Comparison of ENCODE assay signal across 19 mouse cellular contexts in genomic region chr8:94408443-94409080, GRCm38 (mm10). TPM values are rescaled to one million over a fixed set of nuclear protein-coding genes. Genes with fewer than 3 reads are reported as not detected.
A peak's percentile ranks its signal among the peaks of the same experiment; 100 is the strongest.
DNase-seq lines count a peak whose midpoint lies in the region; ATAC-seq and TF ChIP-seq lines count a peak whose summit lies in the region.
"Had no signal": no experiment of that assay in that cellular context is flagged by ENCODE, and none has a peak within 500 bp of the region (broad histone marks: within the 10 kb centered on the region; RNA-seq: fewer than 3 reads in every experiment).

No protein-coding gene starts in this region.

- no peak overlapping the region for H3K27ac ChIP-seq in heart, embryonic 16.5 days (ENCODE audit: low read length)
- H3K27ac ChIP-seq in bone marrow, adult 2 months (ENCODE audit: control insufficient read depth, insufficient read depth, low read depth, low read length, poor library complexity), result peak overlapping the region; percentile 12
- H3K27ac ChIP-seq in liver, embryonic 13.5 days, result no peak overlapping the region
- H3K27ac ChIP-seq in hindbrain, embryonic 13.5 days, result no peak overlapping the region
- H3K27ac ChIP-seq: embryonic facial prominence, embryonic 12.5 days; left cerebral cortex, adult 2 months; limb, embryonic 15.5 days had no signal

- H3K4me1 ChIP-seq in heart, embryonic 16.5 days (ENCODE audit: control insufficient read depth, insufficient read depth, low read length), result peaks cover 8% of the 10 kb centered on the region
- no peaks in the 10 kb centered on the region; the same call in 1 of the 2 replicates for H3K4me1 ChIP-seq in bone marrow, adult 2 months (ENCODE audit: control insufficient read depth, insufficient read depth, low read length)
- H3K4me1 ChIP-seq in liver, embryonic 13.5 days (replicated peaks), result peaks cover 15% of the 10 kb centered on the region
- H3K4me1 ChIP-seq in hindbrain, embryonic 13.5 days (replicated peaks), result no peaks in the 10 kb centered on the region
- H3K4me1 ChIP-seq: embryonic facial prominence, embryonic 12.5 days; limb, embryonic 15.5 days had no signal

- DNase-seq in heart, adult 8-10 months (ENCODE audit: low spot score), result no peak
- peak; percentile 15 for DNase-seq in liver, embryonic 13.5 days
- DNase-seq in layer of hippocampus, adult 8-10 months (ENCODE audit: low spot score in 2 of 2), result no peak
- DNase-seq: adrenal gland, postnatal 36 days; cerebellum, postnatal 14 days; gastrocnemius, postnatal 14 days; heart, postnatal 10 days; lung, postnatal 36 days; right cerebral cortex, postnatal 25 days had no signal

- H3K36me3 ChIP-seq in heart, embryonic 16.5 days (ENCODE audit: control insufficient read depth, insufficient read depth), result no peaks in the 10 kb centered on the region
- no peaks in the 10 kb centered on the region for H3K36me3 ChIP-seq in liver, embryonic 13.5 days
- no peaks in the 10 kb centered on the region for H3K36me3 ChIP-seq in hindbrain, embryonic 13.5 days
- H3K36me3 ChIP-seq: embryonic facial prominence, embryonic 12.5 days; limb, embryonic 15.5 days had no signal

- no peak for TF ChIP-seq POLR2A in bone marrow, adult 2 months (IDR thresholded peaks at IDR 0.05; ENCODE audit: borderline replicate concordance, control insufficient read depth, low read depth, low read length)

- no peak overlapping the region for H3K9ac ChIP-seq in heart, embryonic 16.5 days (ENCODE audit: low read length)
- no peak overlapping the region for H3K9ac ChIP-seq in liver, embryonic 13.5 days
- H3K9ac ChIP-seq in hindbrain, embryonic 13.5 days, result no peak overlapping the region
- H3K9ac ChIP-seq: embryonic facial prominence, embryonic 12.5 days; limb, embryonic 15.5 days had no signal

- H3K4me2 ChIP-seq in heart, embryonic 16.5 days (ENCODE audit: low read depth, low read length), result no peak overlapping the region
- H3K4me2 ChIP-seq in liver, embryonic 13.5 days, result no peak overlapping the region
- H3K4me2 ChIP-seq in hindbrain, embryonic 13.5 days, result no peak overlapping the region
- H3K4me2 ChIP-seq: embryonic facial prominence, embryonic 12.5 days; limb, embryonic 15.5 days had no signal

- no peaks in the 10 kb centered on the region for H3K27me3 ChIP-seq in heart, embryonic 16.5 days (ENCODE audit: control insufficient read depth, insufficient read depth, low read length)
- H3K27me3 ChIP-seq in liver, embryonic 13.5 days, result peaks cover 2% of the 10 kb centered on the region; the same call in 1 of the 2 replicates
- H3K27me3 ChIP-seq in hindbrain, embryonic 13.5 days, result no peaks in the 10 kb centered on the region
- H3K27me3 ChIP-seq: embryonic facial prominence, embryonic 12.5 days; limb, embryonic 15.5 days had no signal

- peak; percentile 43; the same call in 1 of the 2 replicates for ATAC-seq in heart, embryonic 16.5 days (replicated peaks; ENCODE audit: extremely low read depth, insufficient read depth, low FRiP score)
- ATAC-seq in liver, embryonic 13.5 days (ENCODE audit: low read depth), result peak; percentile 78
- ATAC-seq in neutrophil, adult 5-6 weeks (ENCODE audit: extremely low read depth, insufficient number of reproducible peaks, low FRiP score, poor library complexity, severe bottlenecking), result 0 out of 2 replicates have a peak, but pooled peaks have one; percentile 20
- no peak for ATAC-seq in hindbrain, embryonic 13.5 days (ENCODE audit: low FRiP score)
- ATAC-seq: hindbrain, embryonic 16.5 days; midbrain, embryonic 16.5 days had no signal

- TF ChIP-seq CTCF in bone marrow, adult 2 months (IDR thresholded peaks at IDR 0.05; ENCODE audit: control insufficient read depth, insufficient read depth, low read length), result no peak

- no peaks in the 10 kb centered on the region for H3K9me3 ChIP-seq in heart, embryonic 16.5 days (replicated peaks; ENCODE audit: control insufficient read depth, low read length)
- H3K9me3 ChIP-seq in liver, embryonic 13.5 days (replicated peaks), result no peaks in the 10 kb centered on the region
- no peaks in the 10 kb centered on the region for H3K9me3 ChIP-seq in hindbrain, embryonic 13.5 days
- H3K9me3 ChIP-seq: embryonic facial prominence, embryonic 12.5 days; limb, embryonic 15.5 days had no signal

- no peak overlapping the region for H3K4me3 ChIP-seq in heart, embryonic 16.5 days (ENCODE audit: low read length)
- H3K4me3 ChIP-seq in bone marrow, adult 2 months (replicated peaks; ENCODE audit: control insufficient read depth, low read depth, low read length), result no peak overlapping the region
- no peak overlapping the region for H3K4me3 ChIP-seq in liver, embryonic 13.5 days (replicated peaks)
- H3K4me3 ChIP-seq in hindbrain, embryonic 13.5 days, result no peak overlapping the region
- H3K4me3 ChIP-seq: embryonic facial prominence, embryonic 12.5 days; left cerebral cortex, adult 2 months; limb, embryonic 15.5 days had no signal

- WGBS in heart, embryonic 16.5 days, result 29% methylated on average over 8 of the region's 8 CpGs
- WGBS in bone marrow, adult 2 months, result 35% methylated on average over 8 of the region's 8 CpGs
- WGBS in liver, embryonic 13.5 days (ENCODE audit: insufficient replicate concordance), result 13% methylated on average over 8 of the region's 8 CpGs
- 72% methylated on average over 8 of the region's 8 CpGs for WGBS in hindbrain, embryonic 13.5 days

RNA-seq across cellular contexts. Expression of gene Herpud1, which starts 22.3 kb away (rescaled TPM):
- 107 and 120 TPM in 2 replicates for polyA plus RNA-seq in heart, embryonic 16.5 days (2015; fragmentation: Nextera tagmentation; extraction: Ambion mirVana)
- 100 to 1,000 TPM; 233 to 419 (median 274) TPM for total RNA-seq in heart, adult 8-10 months (2022)
- 69.2 and 70.5 TPM in 2 replicates for polyA plus RNA-seq in bone marrow, adult 2 months (2011; ENCODE audit: insufficient read depth, insufficient read length, low replicate concordance, missing spikeins)
- 78.4 and 84.2 TPM in 2 replicates for polyA plus RNA-seq in liver, embryonic 13.5 days (2015; fragmentation: Nextera tagmentation; extraction: Ambion mirVana)
- total RNA-seq in neutrophil, adult 5-6 weeks (2017), result 142 and 154 TPM in 2 replicates
- 55.8 and 59.3 TPM in 2 replicates for polyA plus RNA-seq in hindbrain, embryonic 13.5 days (2015; fragmentation: Nextera tagmentation; extraction: Ambion mirVana)
- 10 to 100 TPM; 53.6 to 81.4 (median 65.6) TPM for total RNA-seq in layer of hippocampus, adult 8-10 months (2022)

RNA-seq across cellular contexts. Expression of gene Nlrc5, which starts 25.6 kb away (rescaled TPM):
- polyA plus RNA-seq in heart, embryonic 16.5 days (2015; fragmentation: Nextera tagmentation; extraction: Ambion mirVana), result 0.51 and 1.1 TPM in 2 replicates
- 1 to 10 TPM; 1.7 to 3.1 (median 2.0) TPM for total RNA-seq in heart, adult 8-10 months (2022)
- 16.5 TPM in 2 replicates for polyA plus RNA-seq in bone marrow, adult 2 months (2011; ENCODE audit: insufficient read depth, insufficient read length, low replicate concordance, missing spikeins)
- polyA plus RNA-seq in liver, embryonic 13.5 days (2015; fragmentation: Nextera tagmentation; extraction: Ambion mirVana), result 0.06 and 0.07 TPM in 2 replicates
- 64.4 and 66.7 TPM in 2 replicates for total RNA-seq in neutrophil, adult 5-6 weeks (2017)
- 0.13 and 0.29 TPM in 2 replicates for polyA plus RNA-seq in hindbrain, embryonic 13.5 days (2015; fragmentation: Nextera tagmentation; extraction: Ambion mirVana)
- total RNA-seq in layer of hippocampus, adult 8-10 months (2022), result 1 to 10 TPM in 2 of 4 experiments, under 1 TPM in 2; 0.62 to 6.2 (median 2.1) TPM
- polyA plus RNA-seq: neural tube, embryonic 11.5 days had no signal
